Mouse (Mus musculus): ENCODE measurements around the gene Pon2.
"Not testable (repeated sequence)": the region's sequence is repeated elsewhere in the genome, so short reads cannot be mapped to it uniquely, and the experiment has no call there.

Pon2 gene

GRCm38 (mm10) chr6:5245926-5246325, 52.3 kb downstream of the Pon2 start:
- POLR2A ChIA-PET, result no interaction called here
- CTCF ChIA-PET, result no interaction called here

DNA sequence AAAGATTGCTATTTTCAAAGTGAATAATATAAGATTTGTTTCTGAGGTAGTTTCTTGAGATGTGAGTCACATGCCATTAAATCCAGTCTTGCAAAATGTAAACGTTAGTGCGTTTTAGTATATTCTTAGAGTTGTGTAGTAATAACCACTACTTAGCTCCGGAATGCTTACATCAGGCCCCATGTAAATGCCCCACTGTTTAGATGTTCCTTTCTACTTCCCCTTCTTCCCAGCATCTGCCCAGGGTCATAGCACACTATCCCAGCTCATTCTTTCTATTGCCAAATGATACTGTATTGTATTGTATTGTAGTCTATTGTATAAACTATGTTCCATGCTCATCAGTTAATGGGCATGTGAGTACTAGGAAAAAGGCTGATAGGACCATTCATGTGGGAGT, 59.5 kb downstream of the Pon2 start:
- CTCF ChIA-PET, result no interaction called here
- POLR2A ChIA-PET, result interaction anchor here in 1 of 4 experiments (0.8 kb wide), 1 partner anchor 11 kb away, joined by 3 read pairs; no protein-coding TSS in a partner anchor

DNA sequence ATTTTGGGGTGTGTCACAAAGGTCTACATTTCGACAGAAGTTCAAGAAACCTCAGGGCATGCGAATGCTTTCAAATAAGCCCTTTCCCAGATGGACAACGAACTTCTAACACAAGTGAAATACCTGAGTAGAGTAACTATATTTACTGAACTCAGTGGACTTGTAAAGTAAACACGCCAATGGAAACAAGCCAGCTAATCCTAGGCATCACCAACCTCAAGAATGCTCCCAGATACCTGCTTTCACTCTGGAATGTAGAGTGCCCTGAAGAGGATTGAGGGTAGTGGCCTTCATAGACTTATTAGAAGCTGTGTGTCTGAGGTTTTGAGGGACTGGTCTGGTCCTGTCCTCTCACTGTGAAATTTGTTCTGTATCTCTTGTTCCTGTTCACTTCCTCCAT, 60.7 kb downstream of the Pon2 start:
- ChIA-PET POLR2A (no interaction called here), CTCF (no interaction called here)

GRCm38 (mm10) chr6:5236843-5237371, 61.3 kb downstream of the Pon2 start:
- CTCF ChIA-PET, result no interaction called here
- POLR2A ChIA-PET, result no interaction called here

DNA sequence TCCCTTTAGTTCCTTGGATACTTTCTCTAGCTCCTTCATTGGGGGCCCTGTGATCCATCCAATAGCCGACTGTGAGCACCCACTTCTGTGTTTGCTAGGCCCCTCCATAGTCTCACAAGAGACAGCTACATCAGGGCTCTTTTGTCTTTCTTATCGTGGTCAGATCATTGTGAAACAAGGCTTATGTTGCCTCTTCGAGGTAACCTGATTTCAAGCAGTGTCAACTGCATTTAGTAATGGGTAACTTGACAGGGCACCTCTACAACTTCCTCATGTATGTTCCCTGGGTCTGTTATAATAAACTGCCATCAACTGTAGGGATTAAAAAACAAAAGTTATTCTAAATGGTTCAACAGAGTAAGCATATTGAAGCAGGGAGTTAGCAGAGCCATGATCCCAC, 63.7 kb downstream of the Pon2 start:
- POLR2A ChIA-PET, result no interaction called here
- CTCF ChIA-PET, result interaction anchor here in 1 of 4 experiments (0.7 kb wide), 1 partner anchor 371 kb away, joined by 3 read pairs; no protein-coding TSS in a partner anchor

GRCm38 (mm10) chr6:5233812-5234211, 64.4 kb downstream of the Pon2 start:
- ChIA-PET POLR2A (no interaction called here), CTCF (no interaction called here)

- ChIA-PET CTCF (interaction anchor here in 1 of 4 experiments (0.6 kb wide), 1 partner anchor 231 kb away, joined by 11 read pairs; no protein-coding TSS in a partner anchor), POLR2A (no interaction called here)
Measured at GRCm38 (mm10) chr6:5232022-5232421, 66.2 kb downstream of the Pon2 start.

- CTCF ChIA-PET, result no interaction called here
- POLR2A ChIA-PET, result interaction anchor here in 1 of 4 experiments (0.5 kb wide), 1 partner anchor 91 kb away, joined by 3 read pairs; no protein-coding TSS in a partner anchor
Measured at GRCm38 (mm10) chr6:5230261-5230660, 68.0 kb downstream of the Pon2 start.

GRCm38 (mm10) chr6:5223551-5223950, 74.7 kb downstream of the Pon2 start:
- CTCF ChIA-PET, result interaction anchor here in 1 of 4 experiments (0.6 kb wide), 1 partner anchor 178 kb away, joined by 5 read pairs; no protein-coding TSS in a partner anchor
- POLR2A ChIA-PET, result not testable (repeated sequence)

DNA sequence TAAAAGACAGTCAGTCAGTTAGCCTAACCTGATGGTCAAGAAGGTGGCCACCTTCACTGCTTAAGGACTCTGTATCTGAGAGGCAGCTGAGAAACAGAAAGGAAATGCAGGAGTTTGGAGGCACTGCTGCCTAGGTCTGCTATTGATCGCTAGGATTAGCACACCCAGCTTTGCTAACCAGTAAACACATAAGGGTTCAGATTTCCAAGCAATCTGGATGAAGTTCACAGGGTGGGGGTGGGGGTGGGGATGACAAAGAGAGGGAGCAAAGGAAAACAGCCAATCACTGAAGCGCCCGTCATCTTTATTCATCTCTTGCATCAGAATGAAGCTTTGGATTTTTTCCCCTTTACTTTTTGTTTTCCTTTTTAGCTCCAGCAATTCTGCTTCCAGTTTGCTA, 76.2 kb downstream of the Pon2 start:
- ChIA-PET CTCF (no interaction called here), POLR2A (no interaction called here)

DNA sequence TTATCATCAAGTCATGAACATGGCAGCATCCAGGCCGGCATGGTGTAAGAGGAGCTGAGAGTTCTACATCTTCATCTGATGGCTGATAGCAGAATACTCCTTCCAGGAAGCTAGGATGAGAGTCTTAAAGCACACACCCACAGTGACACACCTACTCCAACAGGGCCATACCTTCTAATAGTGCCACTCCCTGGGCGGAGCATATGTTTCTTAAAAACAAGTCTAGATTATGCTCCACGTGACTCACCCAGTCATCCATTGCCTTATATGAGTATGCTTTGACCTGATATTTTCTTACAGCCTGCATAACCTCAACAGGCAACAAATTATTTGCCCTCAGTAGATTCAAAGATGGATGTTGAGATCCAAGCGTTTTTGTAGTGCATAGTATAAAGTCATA, 80.1 kb downstream of the Pon2 start:
- POLR2A ChIA-PET, result no interaction called here
- CTCF ChIA-PET, result no interaction called here
